Mouse (Mus musculus) ES-Bruce4 (cell line): ENCODE results near the gene Olfr11.

Source experiments
- EP300 ChIP-seq: IDR thresholded peaks from 2 replicates; pipeline ENCODE4 v1.6.1; 2011; ENCODE audit warnings: low read depth, low read length; ENCODE audit not compliant: insufficient read depth
- POLR2A ChIP-seq: IDR thresholded peaks from one replicate; pipeline ENCODE4 v1.8.1; 2011; ENCODE audit warnings: low read length; ENCODE audit not compliant: insufficient read depth

DNA sequence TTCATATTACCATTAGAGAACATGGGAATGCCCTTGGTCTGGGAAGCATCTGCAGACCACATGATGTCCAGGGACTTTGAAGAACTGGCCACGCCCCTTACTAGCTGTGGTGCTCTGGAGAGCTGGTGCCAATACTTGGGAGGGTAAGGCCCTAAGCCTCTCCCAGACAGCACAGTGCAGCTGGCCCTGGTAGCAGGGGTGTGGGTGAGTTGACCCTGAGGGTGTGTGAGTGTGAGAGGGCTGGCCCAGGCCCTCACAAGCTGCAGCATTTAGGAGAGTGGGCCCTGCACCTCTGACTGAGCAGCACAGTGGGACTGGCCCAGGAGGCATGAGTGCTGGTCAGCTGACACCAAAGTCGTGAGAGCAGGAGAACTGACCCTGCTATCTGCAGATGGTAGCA is 50.7 kb downstream of the Olfr11 start:
- no peak for TF ChIP-seq EP300
- TF ChIP-seq POLR2A = no peak
